Mouse (Mus musculus) limb, embryonic 10.5 days (tissue): ENCODE measurements around the gene Chn2. TPM values are rescaled to one million over a fixed set of nuclear protein-coding genes. Genes with fewer than 3 reads are reported as not detected.

ENCODE experiments used
- DNase-seq: peaks from one replicate; pipeline ENCODE4 v3.0.0-alpha.2; 2017; ENCODE audit warnings: low spot score
- H3K27ac ChIP-seq: fragments of 300-500 bp; sonication (generic); 2 replicates; pipeline ENCODE4 v1.5.1; 2016; ENCODE audit warnings: mild to moderate bottlenecking
- H3K27me3 ChIP-seq: fragments of 300-500 bp; sonication (generic); 2 replicates; pipeline ENCODE4 v1.6.1; 2016; ENCODE audit warnings: low read depth, mild to moderate bottlenecking; ENCODE audit not compliant: poor library complexity, severe bottlenecking
- H3K36me3 ChIP-seq: fragments of 300-500 bp; sonication (generic); 2 replicates; pipeline ENCODE4 v1.6.1; 2016; ENCODE audit warnings: mild to moderate bottlenecking, moderate library complexity
- H3K4me1 ChIP-seq: fragments of 300-500 bp; sonication (generic); 2 replicates; pipeline ENCODE4 v1.6.1; 2016
- H3K4me3 ChIP-seq: fragments of 300-500 bp; sonication (generic); 2 replicates; pipeline ENCODE4 v1.5.1; 2016; ENCODE audit warnings: mild to moderate bottlenecking, moderate library complexity
- H3K9me3 ChIP-seq: fragments of 300-500 bp; sonication (generic); replicated peaks from 2 replicates; pipeline ENCODE4 v1.6.1; 2016; ENCODE audit warnings: mild to moderate bottlenecking
- WGBS: fragments of 180-500 bp; shearing (Covaris S2); methylation state at CpG from one replicate; pipeline ENCODE4 v1.1.7; 2016; 5-methylcytosine and 5-hydroxymethylcytosine counted together
- polyA plus RNA-seq: library from polyadenylated mRNA; unstranded; fragments of >200 nt; fragmentation: Nextera tagmentation; extraction: Ambion mirVana; gene quantifications from 2 replicates; pipeline ENCODE4 v1.2.1, GENCODE M21; 2016

Gene Chn2
- polyA plus RNA-seq, 1 experiment from 2014 or later: 7.1 TPM

- WGBS: 92% methylated on average over 11 of the region's 11 CpGs
- H3K27me3 ChIP-seq: peaks cover 13% of the 10 kb centered on the region
- H3K27ac ChIP-seq: no peak overlapping the region
- H3K4me1 ChIP-seq: peaks cover 8% of the 10 kb centered on the region
- no peak for DNase-seq
- no peak overlapping the region for H3K4me3 ChIP-seq
- H3K9me3 ChIP-seq: no peaks in the 10 kb centered on the region
- H3K36me3 ChIP-seq: no peaks in the 10 kb centered on the region
Observed at GRCm38 (mm10) chr6:54046884-54047747, 7.8 kb downstream of the Chn2 start.

GRCm38 (mm10) chr6:54048768-54049167, 9.4 kb downstream of the Chn2 start:
- no peaks in the 10 kb centered on the region for H3K36me3 ChIP-seq
- peaks cover 9% of the 10 kb centered on the region; the same call in 1 of the 2 replicates for H3K4me1 ChIP-seq
- no peak overlapping the region for H3K27ac ChIP-seq
- 92% methylated on average over 6 of the region's 6 CpGs for WGBS
- H3K4me3 ChIP-seq: no peak overlapping the region
- no peaks in the 10 kb centered on the region for H3K27me3 ChIP-seq
- no peaks in the 10 kb centered on the region for H3K9me3 ChIP-seq
- DNase-seq: no peak

- no peak for DNase-seq
- Histone ChIP-seq H3K27me3 (no peaks in the 10 kb centered on the region), H3K36me3 (no peaks in the 10 kb centered on the region), H3K4me3 (no peak overlapping the region), H3K4me1 (peaks cover 15% of the 10 kb centered on the region), H3K27ac (no peak overlapping the region), H3K9me3 (no peaks in the 10 kb centered on the region)
- WGBS: 55% methylated on average over 7 of the region's 7 CpGs
Observed at GRCm38 (mm10) chr6:54051173-54051572, 11.8 kb downstream of the Chn2 start.

- 90% methylated on average over 7 of the region's 7 CpGs for WGBS
- Histone ChIP-seq H3K36me3 (no peaks in the 10 kb centered on the region), H3K4me3 (no peak overlapping the region), H3K27ac (no peak overlapping the region), H3K27me3 (no peaks in the 10 kb centered on the region), H3K4me1 (peaks cover 20% of the 10 kb centered on the region), H3K9me3 (no peaks in the 10 kb centered on the region)
- no peak for DNase-seq
Observed at GRCm38 (mm10) chr6:54052124-54052523, 12.8 kb downstream of the Chn2 start.

- 88% methylated on average over 1 of the region's 1 CpGs for WGBS
- no peak for DNase-seq
- H3K4me1 ChIP-seq: peaks cover 22% of the 10 kb centered on the region
- no peak overlapping the region for H3K4me3 ChIP-seq
- H3K36me3 ChIP-seq: no peaks in the 10 kb centered on the region
- H3K9me3 ChIP-seq: no peaks in the 10 kb centered on the region
- no peaks in the 10 kb centered on the region for H3K27me3 ChIP-seq
- no peak overlapping the region for H3K27ac ChIP-seq
Observed at GRCm38 (mm10) chr6:54052666-54053065, 13.3 kb downstream of the Chn2 start.

- H3K9me3 ChIP-seq: no peaks in the 10 kb centered on the region
- DNase-seq: no peak
- WGBS: 91% methylated on average over 3 of the region's 3 CpGs
- H3K4me1 ChIP-seq: peaks cover 22% of the 10 kb centered on the region
- H3K27ac ChIP-seq: no peak overlapping the region
- H3K4me3 ChIP-seq: no peak overlapping the region
- no peaks in the 10 kb centered on the region for H3K36me3 ChIP-seq
- H3K27me3 ChIP-seq: no peaks in the 10 kb centered on the region
Observed at GRCm38 (mm10) chr6:54053316-54053715, 14.0 kb downstream of the Chn2 start.

GRCm38 (mm10) chr6:54055387-54055786, 16.0 kb downstream of the Chn2 start:
- no peak for DNase-seq
- 60% methylated on average over 5 of the region's 5 CpGs for WGBS

GRCm38 (mm10) chr6:54056548-54057532, 17.5 kb downstream of the Chn2 start:
- 83% methylated on average over 18 of the region's 18 CpGs for WGBS
- no peaks in the 10 kb centered on the region for H3K9me3 ChIP-seq

More at GRCm38 (mm10) chr6:54055387-54055786, 16.0 kb downstream of the Chn2 start:
- H3K9me3 ChIP-seq: no peaks in the 10 kb centered on the region
- H3K4me1 ChIP-seq: peaks cover 28% of the 10 kb centered on the region
- H3K36me3 ChIP-seq: no peaks in the 10 kb centered on the region
- no peak overlapping the region for H3K27ac ChIP-seq
- no peak overlapping the region for H3K4me3 ChIP-seq
- H3K27me3 ChIP-seq: no peaks in the 10 kb centered on the region

GRCm38 (mm10) chr6:54057661-54058060, 18.3 kb downstream of the Chn2 start:
- Histone ChIP-seq H3K4me1 (peaks cover 28% of the 10 kb centered on the region), H3K27me3 (no peaks in the 10 kb centered on the region), H3K4me3 (no peak overlapping the region), H3K27ac (no peak overlapping the region), H3K9me3 (no peaks in the 10 kb centered on the region), H3K36me3 (no peaks in the 10 kb centered on the region)
- 78% methylated on average over 10 of the region's 10 CpGs for WGBS
- no peak for DNase-seq

More at GRCm38 (mm10) chr6:54056548-54057532, 17.5 kb downstream of the Chn2 start:
- no peak for DNase-seq
- Histone ChIP-seq H3K36me3 (no peaks in the 10 kb centered on the region), H3K27ac (no peak overlapping the region), H3K27me3 (no peaks in the 10 kb centered on the region), H3K4me3 (no peak overlapping the region), H3K4me1 (peaks cover 23% of the 10 kb centered on the region)

GRCm38 (mm10) chr6:54058837-54059236, 19.5 kb downstream of the Chn2 start:
- Histone ChIP-seq H3K27me3 (no peaks in the 10 kb centered on the region), H3K27ac (no peak overlapping the region), H3K36me3 (no peaks in the 10 kb centered on the region), H3K9me3 (no peaks in the 10 kb centered on the region), H3K4me3 (no peak overlapping the region), H3K4me1 (peaks cover 32% of the 10 kb centered on the region)
- no peak for DNase-seq
- 63% methylated on average over 8 of the region's 8 CpGs for WGBS

GRCm38 (mm10) chr6:54060258-54060657, 20.9 kb downstream of the Chn2 start:
- DNase-seq: no peak
- no peaks in the 10 kb centered on the region for H3K27me3 ChIP-seq
- H3K27ac ChIP-seq: no peak overlapping the region
- peaks cover 26% of the 10 kb centered on the region for H3K4me1 ChIP-seq
- no peaks in the 10 kb centered on the region for H3K36me3 ChIP-seq
- 90% methylated on average over 3 of the region's 3 CpGs for WGBS
- H3K4me3 ChIP-seq: no peak overlapping the region
- H3K9me3 ChIP-seq: no peaks in the 10 kb centered on the region

- Histone ChIP-seq H3K27ac (no peak overlapping the region), H3K4me3 (no peak overlapping the region), H3K4me1 (peaks cover 26% of the 10 kb centered on the region), H3K9me3 (no peaks in the 10 kb centered on the region), H3K27me3 (no peaks in the 10 kb centered on the region), H3K36me3 (no peaks in the 10 kb centered on the region)
- no peak for DNase-seq
- WGBS: 78% methylated on average over 9 of the region's 9 CpGs
Observed at GRCm38 (mm10) chr6:54061375-54061774, 22.0 kb downstream of the Chn2 start.

GRCm38 (mm10) chr6:54063878-54064277, 24.5 kb downstream of the Chn2 start:
- 82% methylated on average over 6 of the region's 6 CpGs for WGBS
- no peak overlapping the region for H3K27ac ChIP-seq
- peaks cover 16% of the 10 kb centered on the region for H3K4me1 ChIP-seq
- no peaks in the 10 kb centered on the region for H3K9me3 ChIP-seq
- H3K36me3 ChIP-seq: no peaks in the 10 kb centered on the region
- H3K4me3 ChIP-seq: no peak overlapping the region
- no peak for DNase-seq
- H3K27me3 ChIP-seq: no peaks in the 10 kb centered on the region
